Mouse (Mus musculus) erythroblast, embryonic 14.5 days (primary cell): ENCODE data around the gene Ptpn7. TPM values are rescaled to one million over a fixed set of nuclear protein-coding genes. Genes with fewer than 3 reads are reported as not detected.
A peak's percentile ranks its signal among the peaks of the same experiment; 100 is the strongest.

Source experiments
- H3K27me3 ChIP-seq: 2 replicates; pipeline ENCODE4 v1.6.1; 2012; ENCODE audit warnings: inconsistent platforms; ENCODE audit not compliant: control insufficient read depth
- H3K36me3 ChIP-seq: 2 replicates; pipeline ENCODE4 v1.6.1; 2012; ENCODE audit warnings: mild to moderate bottlenecking, inconsistent platforms; ENCODE audit not compliant: control insufficient read depth
- H3K4me1 ChIP-seq: 2 replicates; pipeline ENCODE4 v1.6.1; 2012; ENCODE audit warnings: inconsistent platforms; ENCODE audit not compliant: control insufficient read depth
- H3K4me3 ChIP-seq: replicated peaks from 2 replicates; pipeline ENCODE3; 2012; ENCODE audit warnings: moderate library complexity, mild to moderate bottlenecking, inconsistent platforms
- H3K9me3 ChIP-seq: 2 replicates; pipeline ENCODE4 v1.6.1; 2012; ENCODE audit warnings: low read length, inconsistent platforms, mixed read lengths; ENCODE audit not compliant: control insufficient read depth
- GATA1 ChIP-seq: IDR thresholded peaks from 2 replicates; pipeline ENCODE4 v1.6.1; 2012; ENCODE audit warnings: low read length, inconsistent platforms, mixed read lengths
- TAL1 ChIP-seq: IDR thresholded peaks from 3 replicates; pipeline ENCODE4 v1.6.1; 2012; ENCODE audit warnings: low read length, inconsistent platforms, mixed read lengths
- polyA plus RNA-seq: library from polyadenylated mRNA; stranded (reverse); fragments of >175 nt; gene quantifications from 2 replicates; pipeline ENCODE4 v1.2.3, GENCODE M21; 2012

The Ptpn7 gene
- polyA plus RNA-seq, 1 experiment: 0.67 TPM

GRCm38 (mm10) chr1:135146077-135146945 is 13.8 kb downstream of the Ptpn7 start, which contains the start of gene Arl8a:
Arl8a (plus strand) TSS chr1:135146824.
- H3K4me3 ChIP-seq: peak within 1 kb of the TSS; percentile 88
- H3K9me3 ChIP-seq: no peaks in the 10 kb centered on the region
- H3K4me1 ChIP-seq: peaks cover 27% of the 10 kb centered on the region
- peaks cover 16% of the 10 kb centered on the region for H3K36me3 ChIP-seq
- H3K27me3 ChIP-seq: peaks cover 7% of the 10 kb centered on the region
- TF ChIP-seq TAL1: no peak

DNA sequence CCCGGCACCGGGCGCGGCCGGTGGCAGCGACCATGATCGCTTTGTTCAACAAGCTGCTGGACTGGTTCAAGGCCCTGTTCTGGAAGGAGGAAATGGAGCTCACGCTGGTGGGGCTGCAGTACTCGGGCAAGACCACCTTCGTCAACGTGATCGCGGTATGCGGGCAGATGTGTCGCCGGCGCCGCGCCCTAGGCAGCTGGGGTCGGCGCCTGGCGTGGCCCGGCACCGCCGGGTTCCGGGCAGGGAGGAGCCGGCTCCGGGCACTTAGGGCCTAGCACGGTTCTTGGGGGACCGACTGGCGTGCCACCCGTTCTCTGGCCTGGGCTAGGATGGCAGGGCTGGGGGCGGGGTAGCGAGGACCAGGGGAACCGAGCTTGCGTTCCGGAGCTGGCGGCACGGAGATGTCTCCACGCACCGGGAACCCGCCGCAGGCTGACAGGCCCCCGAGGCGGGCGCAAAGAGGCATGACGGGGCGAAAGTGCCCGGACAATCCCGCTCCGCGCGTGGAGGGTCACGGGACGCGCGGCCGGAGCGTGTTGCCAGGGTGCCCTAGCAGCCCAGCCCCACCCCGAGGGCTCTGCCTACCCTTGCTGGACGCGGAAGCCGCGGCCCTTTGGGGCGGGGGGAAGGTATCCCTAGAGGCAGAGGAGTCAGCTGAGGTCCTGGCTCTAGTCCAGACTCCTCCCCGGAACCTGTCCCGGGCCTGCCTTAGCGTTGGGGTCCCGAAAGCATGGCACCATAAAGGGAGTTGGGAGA is 14.6 kb downstream of the Ptpn7 start:
- peaks cover 28% of the 10 kb centered on the region for H3K4me1 ChIP-seq
- no peaks in the 10 kb centered on the region for H3K9me3 ChIP-seq
- peaks cover 7% of the 10 kb centered on the region for H3K27me3 ChIP-seq
- H3K4me3 ChIP-seq: peak overlapping the region; percentile 88
- TF ChIP-seq TAL1 (no peak), GATA1 (no peak)
- peaks cover 12% of the 10 kb centered on the region for H3K36me3 ChIP-seq

- peaks cover 7% of the 10 kb centered on the region for H3K27me3 ChIP-seq
- no peaks in the 10 kb centered on the region for H3K9me3 ChIP-seq
- peaks cover 28% of the 10 kb centered on the region for H3K4me1 ChIP-seq
- peaks cover 15% of the 10 kb centered on the region for H3K36me3 ChIP-seq
- peak overlapping the region; percentile 88 for H3K4me3 ChIP-seq
- TF ChIP-seq GATA1: no peak
Observed at GRCm38 (mm10) chr1:135147702-135148058, 15.2 kb downstream of the Ptpn7 start.

- H3K4me3 ChIP-seq: no peak overlapping the region
- peaks cover 10% of the 10 kb centered on the region for H3K36me3 ChIP-seq
- TF ChIP-seq GATA1 (no peak), TAL1 (no peak)
- H3K9me3 ChIP-seq: no peaks in the 10 kb centered on the region
- H3K4me1 ChIP-seq: peaks cover 28% of the 10 kb centered on the region
- peaks cover 7% of the 10 kb centered on the region for H3K27me3 ChIP-seq
Observed at GRCm38 (mm10) chr1:135148476-135148875, 16.0 kb downstream of the Ptpn7 start.

GRCm38 (mm10) chr1:135148996-135149395 is 16.5 kb downstream of the Ptpn7 start:
- Histone ChIP-seq H3K4me3 (no peak overlapping the region), H3K27me3 (peaks cover 7% of the 10 kb centered on the region), H3K4me1 (peaks cover 28% of the 10 kb centered on the region), H3K36me3 (peaks cover 5% of the 10 kb centered on the region), H3K9me3 (no peaks in the 10 kb centered on the region)
- TF ChIP-seq TAL1 (no peak), GATA1 (no peak)

DNA sequence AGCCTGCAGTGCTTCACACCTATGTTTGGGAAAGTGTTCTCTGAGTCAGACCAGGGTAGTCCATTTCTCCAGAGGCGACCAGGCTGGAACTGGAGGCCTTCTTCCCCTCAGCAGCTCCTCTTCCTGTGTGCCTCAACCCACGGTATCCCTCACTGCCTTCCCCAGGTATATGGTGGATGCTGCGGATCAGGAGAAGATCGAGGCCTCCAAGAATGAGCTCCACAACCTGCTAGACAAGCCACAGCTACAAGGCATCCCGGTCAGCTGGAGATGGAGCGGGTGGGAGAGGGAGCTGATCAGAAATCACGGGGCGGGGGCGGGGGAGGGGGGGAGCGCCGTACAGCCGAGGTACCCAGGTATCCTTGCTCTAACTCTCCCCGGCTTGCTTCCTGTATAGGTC is 21.5 kb downstream of the Ptpn7 start:
- H3K4me3 ChIP-seq: no peak overlapping the region
- H3K4me1 ChIP-seq: peaks cover 8% of the 10 kb centered on the region
- no peaks in the 10 kb centered on the region for H3K9me3 ChIP-seq
- no peaks in the 10 kb centered on the region for H3K27me3 ChIP-seq
- H3K36me3 ChIP-seq: peaks cover 19% of the 10 kb centered on the region
- TF ChIP-seq GATA1: no peak
- TF ChIP-seq TAL1: no peak

- Histone ChIP-seq H3K4me3 (peak overlapping the region; percentile 32), H3K36me3 (peaks cover 19% of the 10 kb centered on the region)
- TF ChIP-seq GATA1 (no peak), TAL1 (no peak)
Observed at GRCm38 (mm10) chr1:135154411-135154959, 22.0 kb downstream of the Ptpn7 start.

GRCm38 (mm10) chr1:135156300-135156699 is 23.8 kb downstream of the Ptpn7 start:
- H3K4me3 ChIP-seq: no peak overlapping the region
- no peaks in the 10 kb centered on the region for H3K27me3 ChIP-seq
- H3K36me3 ChIP-seq: peaks cover 19% of the 10 kb centered on the region
- no peaks in the 10 kb centered on the region for H3K9me3 ChIP-seq
- TF ChIP-seq TAL1: no peak
- TF ChIP-seq GATA1: no peak
- peaks cover 8% of the 10 kb centered on the region for H3K4me1 ChIP-seq

More at GRCm38 (mm10) chr1:135154411-135154959, 22.0 kb downstream of the Ptpn7 start:
- Histone ChIP-seq H3K9me3 (no peaks in the 10 kb centered on the region), H3K4me1 (peaks cover 8% of the 10 kb centered on the region), H3K27me3 (no peaks in the 10 kb centered on the region)

DNA sequence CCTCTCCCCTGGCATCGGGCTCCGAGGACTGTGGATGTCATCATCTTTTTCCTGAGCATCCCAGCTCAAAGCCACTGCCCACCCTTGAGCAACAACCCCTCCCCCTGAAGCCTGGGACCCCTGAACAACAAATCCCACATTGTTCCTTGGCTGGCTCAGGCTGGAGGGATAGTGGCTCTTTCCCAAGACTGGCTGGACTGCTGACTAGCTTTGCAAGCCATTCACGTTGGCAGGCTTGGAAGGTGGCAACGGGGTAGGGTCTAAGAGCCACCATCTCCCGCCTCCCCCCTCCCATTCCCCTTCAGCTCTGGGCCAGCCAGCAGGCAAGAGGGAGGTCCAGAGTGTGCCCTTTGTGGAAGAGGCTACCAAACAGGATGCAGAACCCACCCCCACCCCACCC is 26.1 kb downstream of the Ptpn7 start:
- H3K36me3 ChIP-seq: peaks cover 15% of the 10 kb centered on the region
- no peaks in the 10 kb centered on the region for H3K9me3 ChIP-seq
- peaks cover 6% of the 10 kb centered on the region for H3K4me1 ChIP-seq
- TF ChIP-seq GATA1: no peak
- TF ChIP-seq TAL1: no peak
- no peak overlapping the region for H3K4me3 ChIP-seq
- H3K27me3 ChIP-seq: no peaks in the 10 kb centered on the region
